Mouse (Mus musculus) kidney, embryonic 16.5 days (tissue): ENCODE data around the gene Rbfox1. TPM values are rescaled to one million over a fixed set of nuclear protein-coding genes. Genes with fewer than 3 reads are reported as not detected.

Experiments
- ATAC-seq: fragments of 200-750 bp; cut with Nextera tagmentation; 2 replicates; pipeline ENCODE4 v1.8.0; 2017; ENCODE audit warnings: moderate TSS enrichment; ENCODE audit not compliant: low FRiP score, low TSS enrichment
- H3K27ac ChIP-seq: fragments of 300-500 bp; sonication (generic); 2 replicates; pipeline ENCODE4 v1.5.1; 2014; ENCODE audit warnings: low read length
- H3K27me3 ChIP-seq: fragments of 300-500 bp; sonication (generic); 2 replicates; pipeline ENCODE4 v1.6.1; 2014; ENCODE audit warnings: low read length, control low read depth, mixed read lengths; ENCODE audit not compliant: insufficient read depth
- H3K36me3 ChIP-seq: fragments of 300-500 bp; sonication (generic); 2 replicates; pipeline ENCODE4 v1.6.1; 2014; ENCODE audit warnings: low read length, control low read depth, mixed read lengths; ENCODE audit not compliant: insufficient read depth
- H3K4me1 ChIP-seq: fragments of 300-500 bp; sonication (generic); 2 replicates; pipeline ENCODE4 v1.6.1; 2014; ENCODE audit warnings: low read length, control low read depth, mixed read lengths; ENCODE audit not compliant: insufficient read depth
- H3K4me2 ChIP-seq: fragments of 300-500 bp; sonication (generic); replicated peaks from 2 replicates; pipeline ENCODE4 v1.6.1; 2014; ENCODE audit warnings: low read depth, low read length
- H3K4me3 ChIP-seq: fragments of 300-500 bp; sonication (generic); 2 replicates; pipeline ENCODE4 v1.5.1; 2014; ENCODE audit warnings: mild to moderate bottlenecking, low read length
- H3K9ac ChIP-seq: fragments of 300-500 bp; sonication (generic); replicated peaks from 2 replicates; pipeline ENCODE4 v1.6.1; 2014; ENCODE audit warnings: low read length
- H3K9me3 ChIP-seq: fragments of 300-500 bp; sonication (generic); 2 replicates; pipeline ENCODE4 v1.6.1; 2016; ENCODE audit warnings: low read length, control low read depth
- WGBS: fragments of 180-500 bp; shearing (Covaris S2); extraction: QIAGEN DNeasy Blood & Tissue Kit; methylation state at CpG from one replicate; pipeline ENCODE4 v1.1.7; 2014; 5-methylcytosine and 5-hydroxymethylcytosine counted together
- polyA plus RNA-seq: library from polyadenylated mRNA; unstranded; fragments of >200 nt; fragmentation: Nextera tagmentation; extraction: Ambion mirVana; gene quantifications from 2 replicates; pipeline ENCODE4 v1.2.1, GENCODE M21; 2015

The Rbfox1 gene
- polyA plus RNA-seq, 1 experiment from 2014 or later: 5.4 TPM

DNA sequence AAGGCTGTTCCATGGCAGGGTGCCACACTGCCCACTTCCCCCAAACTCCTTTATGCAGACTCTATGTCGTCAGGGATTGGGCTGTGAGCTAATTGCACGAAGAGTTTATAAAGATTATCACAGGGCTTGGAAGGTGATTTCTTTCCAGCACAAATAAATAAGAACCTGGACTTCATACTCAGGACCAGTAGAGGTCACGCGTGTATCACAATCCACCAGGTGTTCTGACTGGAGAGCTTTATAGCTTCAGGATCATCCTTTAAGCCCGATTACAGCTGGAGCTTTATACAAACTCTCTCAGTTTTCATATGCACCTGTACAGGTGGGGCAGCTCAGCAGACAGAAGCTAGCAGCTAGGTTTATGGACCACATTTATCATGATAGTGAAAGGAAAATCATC, 623.8 kb downstream of the Rbfox1 start:
- no peak for ATAC-seq
- Histone ChIP-seq H3K9me3 (no peaks in the 10 kb centered on the region), H3K9ac (no peak overlapping the region), H3K4me1 (no peaks in the 10 kb centered on the region), H3K27ac (no peak overlapping the region), H3K4me3 (no peak overlapping the region), H3K4me2 (no peak overlapping the region), H3K27me3 (no peaks in the 10 kb centered on the region), H3K36me3 (no peaks in the 10 kb centered on the region)
- 78% methylated on average over 5 of the region's 5 CpGs for WGBS

DNA sequence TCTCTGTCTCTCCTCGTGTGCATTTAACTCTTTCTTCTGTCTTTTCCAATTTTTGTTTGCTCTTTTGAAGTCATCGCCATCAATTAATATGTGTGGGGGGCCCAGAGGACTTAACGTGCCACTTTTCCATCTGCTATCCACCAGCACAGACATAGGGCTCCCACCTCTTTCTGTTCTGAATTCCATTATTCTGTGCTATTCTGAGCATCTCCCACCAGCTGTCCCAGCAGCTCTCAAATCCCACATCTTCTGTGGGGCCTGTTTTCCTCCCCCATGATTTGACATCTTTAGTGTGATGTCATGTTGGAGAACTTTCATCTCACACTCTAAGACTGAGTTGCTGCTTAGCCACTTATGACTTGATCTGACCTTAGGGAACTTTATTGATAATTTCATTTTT, 634.3 kb downstream of the Rbfox1 start:
- Histone ChIP-seq H3K9ac (no peak overlapping the region), H3K27me3 (no peaks in the 10 kb centered on the region), H3K4me3 (no peak overlapping the region), H3K9me3 (no peaks in the 10 kb centered on the region), H3K4me1 (no peaks in the 10 kb centered on the region), H3K27ac (no peak overlapping the region), H3K36me3 (no peaks in the 10 kb centered on the region), H3K4me2 (no peak overlapping the region)
- WGBS: 85% methylated on average over 3 of the region's 3 CpGs
- no peak for ATAC-seq

DNA sequence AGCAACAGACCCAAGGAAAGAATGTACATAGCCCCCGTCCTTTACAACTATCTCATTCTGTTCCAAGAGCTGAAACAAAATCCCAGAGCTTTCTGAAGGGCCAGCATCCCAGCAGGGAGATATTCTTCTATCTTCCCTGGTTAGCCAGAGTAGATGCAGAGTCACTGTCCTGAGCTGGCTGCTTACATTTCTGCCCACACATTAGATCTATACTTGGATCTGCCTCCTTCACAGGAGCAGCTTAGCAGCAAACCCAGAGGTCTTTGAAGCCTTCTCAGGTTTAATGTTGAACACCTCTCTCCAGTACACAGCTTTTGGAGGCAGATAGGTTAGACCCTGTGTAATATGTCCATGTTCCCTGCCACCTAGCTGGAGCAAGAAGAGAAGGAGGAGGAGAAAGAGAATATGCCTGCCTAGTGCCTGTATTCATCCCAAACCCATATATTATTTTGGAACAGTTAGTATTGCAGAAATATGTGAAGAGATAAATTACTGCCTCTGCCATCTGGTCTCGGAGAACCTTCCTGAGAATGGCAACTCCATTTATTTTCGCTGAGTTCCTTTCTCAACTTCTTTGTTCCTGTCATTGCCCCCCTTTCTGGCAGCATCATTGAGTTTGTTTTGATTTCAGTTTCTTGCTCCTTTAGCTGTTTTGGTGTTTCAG, 640.5 kb downstream of the Rbfox1 start:
- no peak overlapping the region for H3K4me2 ChIP-seq
- no peaks in the 10 kb centered on the region for H3K4me1 ChIP-seq
- H3K27me3 ChIP-seq: no peaks in the 10 kb centered on the region
- no peak overlapping the region for H3K4me3 ChIP-seq
- H3K36me3 ChIP-seq: no peaks in the 10 kb centered on the region
- no peak for ATAC-seq
- no peaks in the 10 kb centered on the region for H3K9me3 ChIP-seq
- 60% methylated on average over 3 of the region's 3 CpGs for WGBS
- no peak overlapping the region for H3K27ac ChIP-seq
- no peak overlapping the region for H3K9ac ChIP-seq

DNA sequence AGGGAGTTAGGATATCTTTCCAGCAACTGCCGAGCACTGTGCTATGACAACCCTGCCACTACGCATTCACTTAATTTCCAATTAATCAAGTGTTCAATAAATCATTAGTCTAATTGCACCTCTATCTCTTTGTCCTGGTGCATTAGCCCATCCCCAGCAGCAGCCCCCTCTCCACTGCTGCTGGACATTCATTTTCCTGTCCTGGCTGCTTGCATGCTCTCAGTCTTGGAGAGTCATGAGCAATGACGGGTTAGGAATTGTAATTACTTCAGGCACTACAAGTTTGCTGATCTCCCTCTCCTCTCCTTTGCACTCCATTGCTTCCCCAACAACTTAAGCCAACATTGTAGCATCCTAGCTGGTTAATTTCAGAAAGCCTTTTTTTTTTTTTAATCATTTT, 646.3 kb downstream of the Rbfox1 start:
- Histone ChIP-seq H3K4me1 (no peaks in the 10 kb centered on the region), H3K27me3 (no peaks in the 10 kb centered on the region), H3K4me3 (no peak overlapping the region), H3K4me2 (no peak overlapping the region), H3K9ac (no peak overlapping the region), H3K27ac (no peak overlapping the region), H3K9me3 (no peaks in the 10 kb centered on the region), H3K36me3 (no peaks in the 10 kb centered on the region)
- WGBS: 43% methylated on average over 3 of the region's 3 CpGs
- ATAC-seq: no peak

DNA sequence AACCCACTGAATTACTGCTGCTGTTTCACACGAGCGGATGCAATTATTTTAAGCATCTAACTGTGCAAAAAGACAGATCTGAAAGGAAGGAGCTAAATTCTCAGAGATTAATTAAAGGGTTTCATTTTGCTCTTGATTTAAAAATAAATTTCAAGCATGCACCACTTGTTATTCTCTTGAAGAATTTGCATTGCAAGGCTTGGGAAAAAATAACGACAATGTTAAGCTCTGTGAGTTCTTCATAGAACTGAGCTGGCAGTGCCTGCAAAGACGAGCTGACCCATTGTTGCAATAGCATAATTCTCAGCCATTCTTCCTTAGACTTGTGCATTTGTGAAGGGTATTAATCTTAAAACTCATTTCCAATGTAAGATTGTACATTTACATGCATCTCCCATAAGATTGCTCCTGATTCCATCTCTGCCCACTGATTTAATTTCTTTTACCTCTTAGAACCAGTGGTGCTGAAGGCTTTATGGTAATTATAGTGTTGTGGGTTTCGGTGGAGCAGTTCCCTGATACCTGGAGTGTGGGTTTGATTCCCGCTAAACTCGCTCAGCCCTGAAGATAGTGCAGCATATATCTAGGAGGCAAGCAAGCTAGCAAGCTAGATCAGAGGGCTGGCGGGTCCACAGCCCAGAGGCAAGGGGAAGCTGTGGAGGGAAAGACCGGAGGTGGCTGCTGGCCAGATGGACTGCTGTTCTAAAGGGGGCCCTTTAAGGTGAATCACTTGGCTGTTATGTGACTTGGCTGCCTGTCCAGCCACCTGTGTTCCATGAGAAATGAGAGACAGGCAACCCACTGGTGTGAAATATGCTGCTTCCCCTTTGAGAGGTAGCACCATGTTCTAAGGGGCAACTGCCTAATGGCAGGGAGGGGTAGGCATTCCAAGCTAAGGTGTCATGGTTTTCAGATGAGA, 647.2 kb downstream of the Rbfox1 start:
- no peak overlapping the region for H3K4me3 ChIP-seq
- H3K4me1 ChIP-seq: no peaks in the 10 kb centered on the region
- no peak overlapping the region for H3K27ac ChIP-seq
- H3K36me3 ChIP-seq: no peaks in the 10 kb centered on the region
- H3K27me3 ChIP-seq: no peaks in the 10 kb centered on the region
- H3K9ac ChIP-seq: no peak overlapping the region
- H3K4me2 ChIP-seq: no peak overlapping the region
- no peak for ATAC-seq
- H3K9me3 ChIP-seq: no peaks in the 10 kb centered on the region
- WGBS: 64% methylated on average over 9 of the region's 9 CpGs

DNA sequence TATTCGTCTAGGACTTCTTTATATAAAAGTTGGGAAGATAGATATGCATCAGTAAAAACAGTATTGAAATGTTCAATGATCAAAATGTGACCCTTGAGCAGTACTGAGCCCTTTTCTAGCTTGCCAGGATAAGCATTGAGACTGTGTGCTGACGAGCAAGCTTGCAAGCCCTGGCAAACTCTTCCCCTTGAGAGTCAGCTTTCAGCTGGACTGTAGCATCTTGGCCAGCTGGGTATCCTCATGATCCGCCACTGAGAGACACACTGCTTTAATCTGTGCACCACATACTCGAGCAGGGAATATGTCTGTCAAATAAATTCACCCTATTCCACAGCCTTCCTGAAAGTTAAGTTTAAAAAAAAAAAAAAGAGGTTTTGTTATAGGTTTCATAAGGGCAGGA, 670.6 kb downstream of the Rbfox1 start:
- Histone ChIP-seq H3K27ac (no peak overlapping the region), H3K4me2 (no peak overlapping the region), H3K9ac (no peak overlapping the region), H3K9me3 (no peaks in the 10 kb centered on the region), H3K4me3 (no peak overlapping the region), H3K4me1 (no peaks in the 10 kb centered on the region), H3K27me3 (no peaks in the 10 kb centered on the region), H3K36me3 (no peaks in the 10 kb centered on the region)
- 43% methylated on average over 4 of the region's 4 CpGs for WGBS
- ATAC-seq: no peak

DNA sequence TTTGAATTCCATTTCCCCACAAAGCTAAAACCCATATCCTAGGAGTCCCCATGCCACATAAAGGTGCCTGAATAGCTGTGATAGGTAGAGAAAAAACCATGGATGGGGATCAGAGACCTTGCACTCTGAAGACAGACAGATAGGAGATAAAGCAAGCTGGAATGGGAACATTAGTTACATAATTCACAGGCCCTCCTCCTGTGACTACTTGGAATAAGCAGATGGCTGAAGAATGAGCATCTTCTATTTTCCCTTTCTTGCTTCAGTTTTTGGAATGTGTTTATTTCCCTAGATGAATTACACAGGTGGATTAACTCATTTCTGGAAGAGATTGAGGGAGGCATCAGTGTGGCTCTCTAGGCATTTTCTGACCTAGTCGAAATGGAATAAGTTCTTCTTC, 672.6 kb downstream of the Rbfox1 start:
- Histone ChIP-seq H3K27me3 (no peaks in the 10 kb centered on the region), H3K9ac (no peak overlapping the region), H3K4me3 (no peak overlapping the region), H3K9me3 (no peaks in the 10 kb centered on the region), H3K4me2 (no peak overlapping the region), H3K36me3 (no peaks in the 10 kb centered on the region), H3K4me1 (no peaks in the 10 kb centered on the region), H3K27ac (no peak overlapping the region)
- WGBS: 78% methylated on average over 1 of the region's 1 CpGs
- no peak for ATAC-seq

DNA sequence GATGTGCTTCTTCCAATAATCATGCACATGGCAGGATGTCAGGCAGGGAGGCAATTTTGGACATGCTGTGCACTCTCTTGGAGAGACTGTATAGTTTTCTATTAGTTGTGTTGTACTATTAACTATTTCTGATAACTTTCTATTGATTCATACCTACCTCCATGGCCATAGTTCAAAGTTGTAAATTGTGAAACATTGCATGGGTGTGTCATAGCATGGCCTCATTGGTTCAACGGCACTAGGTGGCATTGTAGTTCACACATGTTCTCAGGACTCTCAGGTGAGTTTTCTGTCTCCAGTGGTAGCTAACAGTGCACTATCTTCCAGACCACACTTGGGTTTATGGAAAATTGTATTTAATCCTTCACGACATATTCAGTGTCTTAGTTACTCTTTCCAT, 699.5 kb downstream of the Rbfox1 start:
- H3K27ac ChIP-seq: no peak overlapping the region
- H3K36me3 ChIP-seq: no peaks in the 10 kb centered on the region
- no peak for ATAC-seq
- no peaks in the 10 kb centered on the region for H3K9me3 ChIP-seq
- H3K4me3 ChIP-seq: no peak overlapping the region
- no peak overlapping the region for H3K9ac ChIP-seq
- H3K4me1 ChIP-seq: no peaks in the 10 kb centered on the region
- H3K4me2 ChIP-seq: no peak overlapping the region
- H3K27me3 ChIP-seq: no peaks in the 10 kb centered on the region
- WGBS: 89% methylated on average over 2 of the region's 2 CpGs

DNA sequence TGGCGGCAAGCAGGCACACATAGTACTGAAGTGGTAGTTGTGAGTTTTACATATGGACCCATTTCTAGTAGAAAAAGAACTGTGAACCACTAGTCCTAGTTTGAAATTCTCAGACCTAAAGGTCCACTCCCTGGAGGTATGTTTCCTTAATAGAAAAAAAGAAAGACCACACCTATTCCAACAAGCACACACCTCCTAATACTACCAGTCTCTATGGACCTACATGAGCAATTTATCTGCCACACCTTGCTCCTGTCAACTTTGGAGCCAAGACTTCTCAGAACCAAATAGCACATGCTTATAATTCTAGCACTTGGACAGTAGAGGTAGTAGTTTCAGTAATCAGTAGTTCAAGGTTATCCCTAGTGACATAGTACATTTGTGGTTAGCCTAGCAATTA, 700.0 kb downstream of the Rbfox1 start:
- H3K27me3 ChIP-seq: no peaks in the 10 kb centered on the region
- H3K9ac ChIP-seq: no peak overlapping the region
- no peak for ATAC-seq
- no peak overlapping the region for H3K27ac ChIP-seq
- no peaks in the 10 kb centered on the region for H3K4me1 ChIP-seq
- no peak overlapping the region for H3K4me3 ChIP-seq
- no peak overlapping the region for H3K4me2 ChIP-seq
- WGBS: 88% methylated on average over 1 of the region's 1 CpGs
- H3K9me3 ChIP-seq: no peaks in the 10 kb centered on the region
- no peaks in the 10 kb centered on the region for H3K36me3 ChIP-seq

DNA sequence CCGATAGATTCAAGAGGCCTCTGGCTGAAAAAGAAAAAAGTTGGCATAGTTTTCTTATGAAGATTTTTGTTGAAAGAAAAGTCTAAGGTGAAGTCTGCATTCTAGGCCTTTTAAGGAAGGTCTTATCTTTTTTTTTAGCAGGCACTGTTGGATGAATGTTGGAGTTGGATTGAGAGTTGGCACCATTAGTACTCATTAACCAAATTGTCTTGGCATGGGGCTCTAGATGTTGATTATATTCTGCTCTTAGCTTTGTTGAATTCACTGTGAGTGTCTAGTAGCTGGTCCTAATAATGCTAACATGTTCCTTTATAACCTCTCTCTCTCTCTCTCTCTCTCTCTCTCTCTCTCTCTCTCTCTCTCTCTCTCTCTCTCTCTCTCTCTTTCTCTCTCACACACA, 731.4 kb downstream of the Rbfox1 start:
- Histone ChIP-seq H3K4me2 (no peak overlapping the region), H3K4me3 (no peak overlapping the region), H3K9ac (no peak overlapping the region), H3K9me3 (no peaks in the 10 kb centered on the region), H3K4me1 (no peaks in the 10 kb centered on the region), H3K36me3 (no peaks in the 10 kb centered on the region), H3K27me3 (no peaks in the 10 kb centered on the region), H3K27ac (no peak overlapping the region)
- ATAC-seq: no peak
- 89% methylated on average over 1 of the region's 1 CpGs for WGBS
